Mouse (Mus musculus) myocyte (in vitro differentiated cells): ENCODE results near the gene Ms4a2. TPM values are rescaled to one million over a fixed set of nuclear protein-coding genes. Genes with fewer than 3 reads are reported as not detected.

Experiments used
- H3K27me3 ChIP-seq: one replicate; pipeline ENCODE4 v1.6.1; 2011; ENCODE audit not compliant: control insufficient read depth, insufficient read depth, insufficient read length
- H3K36me3 ChIP-seq: one replicate; pipeline ENCODE4 v1.6.1; 2011; ENCODE audit not compliant: control insufficient read depth, insufficient read depth
- H3K4me2 ChIP-seq: one replicate; pipeline ENCODE4 v1.6.1; 2011; ENCODE audit warnings: low read depth, control low read depth
- H3K4me3 ChIP-seq: one replicate; pipeline ENCODE4 v1.5.1; 2011; ENCODE audit warnings: mild to moderate bottlenecking, control low read depth, moderate library complexity
- H3K79me2 ChIP-seq: one replicate; pipeline ENCODE4 v1.6.1; 2011; ENCODE audit not compliant: control insufficient read depth, insufficient read depth
- H3ac ChIP-seq: one replicate; pipeline ENCODE4 v1.6.1; 2011; ENCODE audit not compliant: control insufficient read depth, insufficient read length
- CEBPB ChIP-seq: IDR thresholded peaks from 2 replicates; pipeline ENCODE4 v1.6.1; 2011; ENCODE audit warnings: mild to moderate bottlenecking, moderate library complexity; ENCODE audit not compliant: poor library complexity, insufficient read depth, severe bottlenecking
- E2F4 ChIP-seq: IDR thresholded peaks from one replicate; pipeline ENCODE4 v1.6.1; 2011; ENCODE audit warnings: mild to moderate bottlenecking, control low read depth, moderate library complexity; ENCODE audit not compliant: insufficient read depth
- MAX ChIP-seq: IDR thresholded peaks from one replicate; pipeline ENCODE4 v1.6.1; 2011; ENCODE audit warnings: low read depth, mild to moderate bottlenecking, control low read depth
- MYOD1 ChIP-seq, 3 experiments: IDR thresholded peaks; one replicate each; pipeline ENCODE4 v1.6.1; 2011; ENCODE audit warnings: control low read depth in 2 of 3, low read depth in 2 of 3, mild to moderate bottlenecking in 2 of 3, moderate library complexity in 1 of 3; ENCODE audit not compliant: insufficient read length in 2 of 3, control insufficient read depth in 1 of 3
- MYOG ChIP-seq, 3 experiments: IDR thresholded peaks; one replicate each; pipeline ENCODE4 v1.6.1; 2011; ENCODE audit warnings: control low read depth in 2 of 3, low read depth in 2 of 3, mild to moderate bottlenecking in 2 of 3; ENCODE audit not compliant: insufficient read length in 2 of 3, control insufficient read depth in 1 of 3, insufficient read depth in 1 of 3
- POLR2A ChIP-seq: IDR thresholded peaks from one replicate; pipeline ENCODE4 v1.6.1; 2011; ENCODE audit warnings: low read depth, mild to moderate bottlenecking, control low read depth, moderate library complexity; ENCODE audit not compliant: insufficient read length
- POLR2AphosphoS2 ChIP-seq: IDR thresholded peaks from one replicate; pipeline ENCODE4 v1.6.1; 2011; ENCODE audit warnings: low read depth, control low read depth; ENCODE audit not compliant: insufficient read length
- REST ChIP-seq: IDR thresholded peaks from one replicate; pipeline ENCODE4 v1.6.1; 2011; ENCODE audit warnings: mild to moderate bottlenecking, control low read depth, moderate library complexity; ENCODE audit not compliant: insufficient read depth, insufficient read length
- SRF ChIP-seq: IDR thresholded peaks from one replicate; pipeline ENCODE4 v1.6.1; 2011; ENCODE audit warnings: low read depth; ENCODE audit not compliant: control insufficient read depth, insufficient read length
- TCF12 ChIP-seq: IDR thresholded peaks from one replicate; pipeline ENCODE4 v1.6.1; 2011; ENCODE audit warnings: mild to moderate bottlenecking, control low read depth; ENCODE audit not compliant: poor library complexity, insufficient read depth, severe bottlenecking
- TCF3 ChIP-seq: IDR thresholded peaks from one replicate; pipeline ENCODE4 v1.6.1; 2011; ENCODE audit warnings: low read depth, control low read depth; ENCODE audit not compliant: insufficient read length
- USF1 ChIP-seq: IDR thresholded peaks from one replicate; pipeline ENCODE4 v1.6.1; 2011; ENCODE audit warnings: low read depth, mild to moderate bottlenecking, control low read depth, moderate library complexity
- polyA plus RNA-seq: library from polyadenylated mRNA; unstranded; fragments of >200 nt; fragmentation: generic; extraction: Trizol; gene quantifications from one replicate; pipeline ENCODE4 v1.2.1, GENCODE M21; 2012; ENCODE audit warnings: missing spikeins

Ms4a2 gene
- polyA plus RNA-seq, 1 experiment = not detected

- TF ChIP-seq CEBPB = no peak
- no peak for TF ChIP-seq REST
- no peak for TF ChIP-seq MYOG (IDR thresholded peaks at IDR 0.05; ENCODE audit: control insufficient read depth in 1 of 3, insufficient read depth in 1 of 3, insufficient read length in 2 of 3, low read depth in 2 of 3)
- TF ChIP-seq TCF3 = no peak
- no peak for TF ChIP-seq MYOD1 (IDR thresholded peaks at IDR 0.05; ENCODE audit: control insufficient read depth in 1 of 3, insufficient read length in 2 of 3, low read depth in 2 of 3)
- no peak for TF ChIP-seq E2F4
- no peak for TF ChIP-seq TCF12
- TF ChIP-seq POLR2A = no peak
- TF ChIP-seq POLR2AphosphoS2 = no peak
- TF ChIP-seq USF1 = no peak
- TF ChIP-seq MAX = no peak
- no peak for TF ChIP-seq SRF
- Histone ChIP-seq H3ac (no peak overlapping the region), H3K79me2 (no peaks in the 10 kb centered on the region), H3K4me2 (no peak overlapping the region), H3K4me3 (no peak overlapping the region), H3K36me3 (no peaks in the 10 kb centered on the region), H3K27me3 (no peaks in the 10 kb centered on the region)
Measured at GRCm38 (mm10) chr19:11649564-11649963, 26.0 kb upstream of the Ms4a2 start.

- no peak for TF ChIP-seq REST
- TF ChIP-seq POLR2A = no peak
- TF ChIP-seq USF1 = no peak
- TF ChIP-seq MAX = no peak
- no peak for TF ChIP-seq CEBPB
- no peak for TF ChIP-seq TCF3
- TF ChIP-seq SRF = no peak
- TF ChIP-seq MYOD1 (IDR thresholded peaks at IDR 0.05; ENCODE audit: control insufficient read depth in 1 of 3, insufficient read length in 2 of 3, low read depth in 2 of 3) = no peak
- TF ChIP-seq MYOG (IDR thresholded peaks at IDR 0.05; ENCODE audit: control insufficient read depth in 1 of 3, insufficient read depth in 1 of 3, insufficient read length in 2 of 3, low read depth in 2 of 3) = no peak
- no peak for TF ChIP-seq E2F4
- no peak for TF ChIP-seq POLR2AphosphoS2
- no peak for TF ChIP-seq TCF12
- Histone ChIP-seq H3ac (no peak overlapping the region), H3K4me2 (no peak overlapping the region), H3K4me3 (no peak overlapping the region), H3K36me3 (no peaks in the 10 kb centered on the region), H3K27me3 (no peaks in the 10 kb centered on the region), H3K79me2 (no peaks in the 10 kb centered on the region)
Measured at GRCm38 (mm10) chr19:11646166-11646565, 22.6 kb upstream of the Ms4a2 start.

GRCm38 (mm10) chr19:11640732-11641131 is 17.2 kb upstream of the Ms4a2 start, which contains the start of gene Ms4a3:
Ms4a3 (minus strand) TSS chr19:11640851.
- Histone ChIP-seq H3K79me2 (no peaks in the 10 kb centered on the region), H3K4me2 (no peak within 1 kb of the TSS), H3K36me3 (no peaks in the 10 kb centered on the region), H3K27me3 (no peaks in the 10 kb centered on the region), H3ac (no peak within 1 kb of the TSS), H3K4me3 (no peak within 1 kb of the TSS)
- TF ChIP-seq SRF (no peak), E2F4 (no peak)

- Histone ChIP-seq H3ac (no peak overlapping the region), H3K4me3 (no peak overlapping the region), H3K27me3 (no peaks in the 10 kb centered on the region), H3K79me2 (no peaks in the 10 kb centered on the region), H3K4me2 (no peak overlapping the region), H3K36me3 (no peaks in the 10 kb centered on the region)
- TF ChIP-seq POLR2AphosphoS2 = no peak
- no peak for TF ChIP-seq SRF
- TF ChIP-seq POLR2A = no peak
- no peak for TF ChIP-seq TCF3
- no peak for TF ChIP-seq CEBPB
- TF ChIP-seq TCF12 = no peak
- TF ChIP-seq USF1 = no peak
- no peak for TF ChIP-seq MYOD1 (IDR thresholded peaks at IDR 0.05; ENCODE audit: control insufficient read depth in 1 of 3, insufficient read length in 2 of 3, low read depth in 2 of 3)
- no peak for TF ChIP-seq REST
- no peak for TF ChIP-seq E2F4
Measured at GRCm38 (mm10) chr19:11639038-11639437, 15.5 kb upstream of the Ms4a2 start.

- no peaks in the 10 kb centered on the region for H3K27me3 ChIP-seq
- no peak overlapping the region for H3ac ChIP-seq
- no peaks in the 10 kb centered on the region for H3K79me2 ChIP-seq
- no peaks in the 10 kb centered on the region for H3K36me3 ChIP-seq
- H3K4me2 ChIP-seq = no peak overlapping the region
- no peak overlapping the region for H3K4me3 ChIP-seq
- no peak for TF ChIP-seq POLR2AphosphoS2
- no peak for TF ChIP-seq REST
- TF ChIP-seq MAX = no peak
- no peak for TF ChIP-seq SRF
- TF ChIP-seq E2F4 = no peak
- TF ChIP-seq TCF12 = no peak
- no peak for TF ChIP-seq MYOD1 (IDR thresholded peaks at IDR 0.05; ENCODE audit: control insufficient read depth in 1 of 3, insufficient read length in 2 of 3, low read depth in 2 of 3)
- no peak for TF ChIP-seq POLR2A
- no peak for TF ChIP-seq MYOG (IDR thresholded peaks at IDR 0.05; ENCODE audit: control insufficient read depth in 1 of 3, insufficient read depth in 1 of 3, insufficient read length in 2 of 3, low read depth in 2 of 3)
- TF ChIP-seq CEBPB = no peak
- no peak for TF ChIP-seq TCF3
- TF ChIP-seq USF1 = no peak
Measured at GRCm38 (mm10) chr19:11635572-11635971, 12.1 kb upstream of the Ms4a2 start.
